Mouse (Mus musculus): Measurements from ENCODE around the gene Pds5b.
"Not testable (repeated sequence)": the region's sequence is repeated elsewhere in the genome, so short reads cannot be mapped to it uniquely, and the experiment has no call there.

The Pds5b gene

DNA sequence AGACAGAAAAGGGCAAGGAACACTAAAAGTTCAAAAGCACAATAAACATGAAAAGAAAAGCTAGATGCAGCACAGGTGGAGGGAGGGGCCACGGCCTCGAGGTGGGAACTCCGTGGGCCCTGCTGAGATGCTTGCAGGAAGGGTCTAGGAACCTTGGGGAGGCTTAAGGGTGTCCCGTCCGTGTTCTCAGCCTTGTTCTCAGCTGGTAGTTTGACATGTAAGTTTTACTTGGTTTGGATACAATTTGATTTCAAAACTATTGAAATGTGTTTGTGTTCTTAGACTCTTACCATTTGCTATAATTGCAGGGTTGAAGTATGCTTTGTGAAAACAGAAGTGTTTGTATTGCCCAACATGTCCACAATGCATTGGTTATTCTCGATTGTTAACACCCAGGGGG lies 149.2 kb downstream of the Pds5b start:
- DNase-seq (ENCODE audit: low spot score), result no peak

- DNase-seq (ENCODE audit: low spot score), result no peak
Measured at GRCm38 (mm10) chr5:150823361-150823760, 149.8 kb downstream of the Pds5b start.

DNA sequence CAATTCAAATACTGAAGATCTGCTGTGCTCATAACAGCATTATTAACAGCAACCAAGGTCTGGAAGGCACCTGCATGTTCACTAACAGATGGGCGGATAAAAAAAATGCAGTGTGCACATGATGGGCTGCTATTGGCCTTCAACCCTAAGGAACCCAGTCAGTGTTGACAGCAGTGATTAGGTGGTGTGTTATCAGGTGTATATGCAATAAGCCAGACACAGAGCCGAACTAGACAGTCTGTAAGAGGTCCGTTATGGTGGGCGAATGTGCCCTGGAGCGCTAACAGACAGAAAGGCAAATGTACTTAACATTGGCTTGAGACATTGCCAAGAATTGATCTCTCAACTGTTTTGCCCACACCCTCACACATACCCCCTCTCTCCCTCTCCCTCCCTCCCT lies 156.0 kb downstream of the Pds5b start:
- no peak for DNase-seq (ENCODE audit: low spot score)

DNA sequence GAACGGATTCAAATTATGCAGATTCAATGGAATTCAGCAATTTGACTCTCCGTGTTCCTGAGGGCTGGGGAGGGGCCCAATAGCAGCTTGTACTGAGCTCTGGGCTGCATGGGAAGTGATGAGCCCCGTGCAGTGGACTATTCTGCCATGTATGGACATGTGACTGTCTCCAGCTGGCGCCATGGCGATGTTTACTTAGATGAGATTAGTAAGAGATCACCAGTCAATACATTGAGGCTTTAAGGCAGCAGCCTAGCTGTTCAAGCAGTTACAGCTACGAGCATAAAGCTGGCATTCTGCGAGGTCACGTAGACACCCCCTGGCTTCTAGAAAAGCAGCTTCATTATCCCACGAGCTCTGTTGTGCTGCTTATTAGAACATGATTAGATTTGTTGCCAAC lies 157.2 kb downstream of the Pds5b start:
- DNase-seq (ENCODE audit: low spot score), result no peak

DNA sequence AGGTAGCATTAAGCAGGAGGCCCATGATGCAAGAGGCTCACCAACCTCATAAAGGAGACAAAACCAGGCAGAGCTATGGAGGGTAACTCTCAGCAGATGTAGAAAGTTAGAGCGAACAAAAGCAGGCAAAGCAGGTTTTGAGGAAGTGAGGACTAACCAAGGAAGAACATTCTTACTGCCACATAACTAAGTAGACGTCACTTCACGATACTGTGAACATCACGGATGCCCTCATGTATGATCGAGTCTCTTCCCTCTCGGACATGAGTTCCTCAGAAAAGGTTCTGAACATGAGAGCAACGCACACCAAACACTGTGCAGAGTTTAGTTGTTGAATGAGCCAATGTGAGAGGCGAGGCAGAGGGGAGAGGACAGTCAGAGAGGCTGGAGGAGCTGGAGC lies 163.2 kb downstream of the Pds5b start:
- DNase-seq (ENCODE audit: low spot score), result no peak

GRCm38 (mm10) chr5:150839688-150840541 lies 166.4 kb downstream of the Pds5b start:
- no peak for DNase-seq (ENCODE audit: low spot score)

- no peak for DNase-seq (ENCODE audit: low spot score)
Measured at GRCm38 (mm10) chr5:150840596-150840995, 167.1 kb downstream of the Pds5b start.

DNA sequence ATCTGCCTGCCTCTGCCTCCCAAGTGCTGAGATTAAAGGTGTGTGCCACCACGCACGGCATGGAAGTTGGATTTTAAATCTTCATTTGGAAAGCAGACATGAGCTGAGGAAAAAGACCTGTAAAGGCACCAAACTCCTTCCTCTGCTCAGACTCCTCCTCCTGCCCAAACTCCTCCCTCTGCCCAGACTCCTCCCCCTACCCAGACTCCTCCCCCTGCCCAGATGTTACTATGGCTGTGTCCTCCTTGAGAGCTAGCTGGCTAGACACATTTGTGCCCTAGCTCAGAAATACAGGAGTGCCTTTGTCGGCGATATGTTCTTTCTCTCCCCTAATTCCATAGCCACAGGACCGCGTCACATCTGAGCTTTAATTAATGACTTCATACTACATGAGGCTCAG lies 172.4 kb downstream of the Pds5b start:
- DNase-seq (ENCODE audit: low spot score), result no peak

GRCm38 (mm10) chr5:150850821-150851220 lies 177.3 kb downstream of the Pds5b start:
- no peak for DNase-seq (ENCODE audit: low spot score)

DNA sequence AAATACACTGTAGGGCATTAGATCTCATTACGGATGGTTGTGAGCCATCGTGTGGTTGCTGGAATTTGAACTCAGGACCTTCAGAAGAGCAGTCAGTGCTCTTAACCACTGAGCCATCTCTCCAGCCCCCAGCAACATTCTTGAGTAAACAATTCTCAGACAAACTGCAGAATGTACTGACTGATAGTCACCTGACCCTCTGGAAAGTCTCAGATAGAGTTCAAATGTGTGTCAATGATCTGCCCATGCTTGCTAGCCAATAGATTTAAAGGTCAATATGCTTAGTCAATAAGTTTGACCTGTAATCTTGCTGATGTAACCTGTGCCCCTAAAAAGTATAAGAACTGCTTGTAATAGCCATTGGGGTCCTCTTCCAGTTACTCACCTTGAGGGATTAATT lies 178.6 kb downstream of the Pds5b start:
- not testable (repeated sequence) for DNase-seq (ENCODE audit: low spot score)

DNA sequence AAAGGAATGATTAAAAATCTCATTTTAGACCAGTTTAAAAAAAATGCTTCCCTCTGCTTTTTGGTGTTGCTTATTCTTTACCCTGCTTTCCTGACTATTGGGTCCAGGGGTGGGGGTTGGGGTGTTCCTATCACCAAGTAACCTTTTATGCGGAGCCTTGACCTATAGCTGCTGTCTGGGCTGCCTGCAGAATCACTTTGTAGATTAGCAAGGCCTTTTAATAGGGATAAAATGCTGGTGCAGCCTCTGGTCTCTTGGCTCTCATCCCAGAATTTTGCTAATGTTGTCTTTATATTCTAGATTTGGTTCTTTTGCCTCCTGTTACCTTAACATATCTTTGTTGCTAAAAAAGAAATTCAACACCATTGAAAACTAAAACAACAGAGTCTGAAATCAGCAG lies 181.0 kb downstream of the Pds5b start:
- no peak for DNase-seq (ENCODE audit: low spot score)

- DNase-seq (ENCODE audit: low spot score), result no peak
Measured at GRCm38 (mm10) chr5:150859642-150860194, 186.2 kb downstream of the Pds5b start.
